Mouse (Mus musculus) lung, embryonic 14.5 days (tissue): ENCODE results near the gene Ppm1d. TPM values are rescaled to one million over a fixed set of nuclear protein-coding genes. Genes with fewer than 3 reads are reported as not detected.
A peak's percentile ranks its signal among the peaks of the same experiment; 100 is the strongest.

Experiments used
- ATAC-seq: fragments of 200-750 bp; cut with Nextera tagmentation; 2 replicates; pipeline ENCODE4 v1.8.0; 2017; ENCODE audit warnings: mild to moderate bottlenecking, moderate TSS enrichment, moderate library complexity; ENCODE audit not compliant: insufficient read depth
- DNase-seq: peaks from one replicate; pipeline ENCODE4 v3.0.0-alpha.2; 2015
- H3K27ac ChIP-seq: fragments of 300-500 bp; sonication (generic); 2 replicates; pipeline ENCODE4 v1.5.1; 2014; ENCODE audit warnings: low read depth, mild to moderate bottlenecking, moderate library complexity
- H3K27me3 ChIP-seq: fragments of 300-500 bp; sonication (generic); 2 replicates; pipeline ENCODE4 v1.6.1; 2014; ENCODE audit warnings: low read length, control low read depth; ENCODE audit not compliant: insufficient read depth
- H3K36me3 ChIP-seq: fragments of 300-500 bp; sonication (generic); 2 replicates; pipeline ENCODE4 v1.6.1; 2014; ENCODE audit warnings: control low read depth; ENCODE audit not compliant: insufficient read depth
- H3K4me1 ChIP-seq: fragments of 300-500 bp; sonication (generic); 2 replicates; pipeline ENCODE4 v1.6.1; 2014; ENCODE audit warnings: antibody characterized with exemption, control low read depth; ENCODE audit not compliant: insufficient read depth
- H3K4me2 ChIP-seq: fragments of 300-500 bp; sonication (generic); 2 replicates; pipeline ENCODE4 v1.6.1; 2014; ENCODE audit warnings: mild to moderate bottlenecking
- H3K4me3 ChIP-seq: fragments of 300-500 bp; sonication (generic); 2 replicates; pipeline ENCODE4 v1.5.1; 2014; ENCODE audit warnings: low read depth, low read length
- H3K9ac ChIP-seq: fragments of 300-500 bp; sonication (generic); 2 replicates; pipeline ENCODE4 v1.6.1; 2014
- H3K9me3 ChIP-seq: fragments of 300-500 bp; sonication (generic); 2 replicates; pipeline ENCODE4 v1.6.1; 2016; ENCODE audit warnings: low read depth, low read length, control low read depth
- CTCF ChIP-seq: IDR thresholded peaks from 2 replicates; pipeline ENCODE4 v1.5.1; 2016; ENCODE audit warnings: antibody characterized with exemption, low read depth
- WGBS: fragments of 180-500 bp; shearing (Covaris S2); extraction: QIAGEN DNeasy Blood & Tissue Kit; methylation state at CpG from one replicate; pipeline ENCODE4 v1.1.7; 2014; 5-methylcytosine and 5-hydroxymethylcytosine counted together
- polyA plus RNA-seq: library from polyadenylated mRNA; unstranded; fragments of >200 nt; fragmentation: Nextera tagmentation; extraction: Ambion mirVana; gene quantifications from 2 replicates; pipeline ENCODE4 v1.2.1, GENCODE M21; 2014

The Ppm1d gene
- polyA plus RNA-seq, 1 experiment from 2014 or later = 23.1 TPM

DNA sequence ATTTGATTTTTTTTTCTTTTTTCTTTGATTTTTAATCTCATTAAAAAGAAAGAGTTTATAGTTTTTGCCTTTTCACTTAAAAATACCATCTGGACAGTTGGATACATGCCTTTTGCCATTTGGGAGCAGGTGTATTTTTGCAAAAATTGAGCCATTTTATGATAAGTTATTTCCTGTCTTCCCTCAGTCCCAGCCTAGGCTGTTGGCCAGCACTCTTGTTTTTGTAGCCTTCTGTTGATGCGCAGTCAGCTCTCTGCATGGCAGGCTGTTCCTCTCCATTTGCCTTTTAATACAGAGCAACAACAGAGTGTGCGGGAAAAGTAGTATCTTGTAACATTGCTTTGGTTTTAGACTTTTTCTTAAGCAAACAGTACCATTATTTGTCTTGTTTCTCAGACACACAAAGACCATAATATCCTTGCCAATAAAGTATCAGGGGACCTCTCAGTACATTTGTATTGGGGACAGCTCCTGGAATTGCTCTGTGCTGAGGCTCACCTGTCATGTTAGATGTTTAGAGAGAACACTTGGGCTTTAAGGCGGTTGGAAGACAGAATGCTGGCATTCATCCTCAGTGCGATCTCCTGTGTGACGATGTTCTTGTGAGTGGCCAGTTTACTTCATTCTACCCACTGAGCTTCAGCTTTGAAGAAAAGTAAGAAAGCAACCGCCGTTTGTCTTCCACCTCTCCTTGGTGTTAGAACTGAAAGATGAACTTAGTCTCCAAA, 18.3 kb downstream of the Ppm1d start:
- WGBS = 81% methylated on average over 7 of the region's 7 CpGs
- no peak overlapping the region for H3K27ac ChIP-seq
- no peaks in the 10 kb centered on the region for H3K27me3 ChIP-seq
- no peak for ATAC-seq
- no peak for DNase-seq
- no peaks in the 10 kb centered on the region for H3K4me1 ChIP-seq
- H3K4me2 ChIP-seq = no peak overlapping the region
- TF ChIP-seq CTCF = no peak
- peaks cover 39% of the 10 kb centered on the region for H3K36me3 ChIP-seq
- no peak overlapping the region for H3K9ac ChIP-seq
- no peak overlapping the region for H3K4me3 ChIP-seq
- no peaks in the 10 kb centered on the region for H3K9me3 ChIP-seq

DNA sequence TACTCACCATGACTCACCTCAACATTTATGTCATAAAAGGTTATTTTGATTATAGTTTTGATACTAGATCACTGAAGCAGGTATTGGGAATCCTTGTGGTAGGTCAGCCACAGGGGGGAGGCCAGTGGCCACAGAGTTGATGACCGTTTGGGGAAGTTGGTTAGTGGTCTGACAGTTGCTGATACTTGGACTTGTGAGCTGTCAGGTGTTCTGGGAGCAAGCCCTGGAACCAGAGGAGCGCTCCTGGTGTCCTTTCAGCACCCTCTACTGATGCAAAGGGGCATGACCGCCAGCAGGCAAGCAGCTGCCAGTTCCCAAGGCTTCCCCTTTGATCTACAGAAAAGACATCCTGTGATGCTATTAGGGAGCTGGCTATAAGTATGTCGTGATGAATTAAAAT, 23.7 kb downstream of the Ppm1d start:
- Histone ChIP-seq H3K4me1 (no peaks in the 10 kb centered on the region), H3K9ac (no peak overlapping the region), H3K4me2 (no peak overlapping the region), H3K27me3 (no peaks in the 10 kb centered on the region), H3K9me3 (no peaks in the 10 kb centered on the region), H3K4me3 (no peak overlapping the region), H3K27ac (no peak overlapping the region), H3K36me3 (peaks cover 60% of the 10 kb centered on the region)
- peak; percentile 63 for TF ChIP-seq CTCF
- peak; percentile 47 for DNase-seq
- ATAC-seq = no peak
- WGBS = 49% methylated on average over 4 of the region's 4 CpGs

DNA sequence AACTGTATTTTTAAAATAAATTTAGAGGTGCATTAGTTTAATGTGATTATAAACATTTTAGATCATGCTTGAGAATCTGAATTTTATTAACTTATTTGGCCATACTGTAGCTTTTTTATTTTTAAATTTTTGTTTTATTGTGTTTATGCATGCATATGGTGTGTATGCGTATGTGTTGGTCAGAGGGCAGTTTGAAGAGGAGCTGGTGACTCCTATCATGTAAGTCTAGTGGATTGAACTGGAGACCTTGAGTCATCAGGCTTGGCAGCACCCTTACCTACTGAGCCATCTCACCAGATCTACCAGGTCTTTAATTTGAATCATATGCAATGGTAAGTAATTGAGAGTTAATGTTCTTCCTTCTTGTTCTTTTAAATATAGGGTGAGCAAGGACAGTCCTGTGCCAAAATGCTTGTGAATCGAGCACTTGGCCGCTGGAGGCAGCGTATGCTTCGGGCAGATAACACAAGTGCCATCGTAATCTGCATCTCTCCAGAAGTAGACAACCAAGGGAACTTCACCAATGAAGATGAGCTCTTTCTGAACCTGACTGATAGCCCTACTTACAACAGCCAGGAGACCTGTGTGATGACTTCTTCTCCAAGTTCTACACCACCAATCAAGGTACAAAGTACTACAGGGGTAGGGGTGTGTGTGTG, 28.3 kb downstream of the Ppm1d start:
- H3K27ac ChIP-seq = no peak overlapping the region
- TF ChIP-seq CTCF = no peak
- DNase-seq (no peak), ATAC-seq (no peak)
- no peak overlapping the region for H3K9ac ChIP-seq
- H3K36me3 ChIP-seq = peaks cover 70% of the 10 kb centered on the region
- no peak overlapping the region for H3K4me2 ChIP-seq
- no peaks in the 10 kb centered on the region for H3K4me1 ChIP-seq
- no peaks in the 10 kb centered on the region for H3K27me3 ChIP-seq
- H3K9me3 ChIP-seq = no peaks in the 10 kb centered on the region
- WGBS = 93% methylated on average over 6 of the region's 6 CpGs
- no peak overlapping the region for H3K4me3 ChIP-seq

DNA sequence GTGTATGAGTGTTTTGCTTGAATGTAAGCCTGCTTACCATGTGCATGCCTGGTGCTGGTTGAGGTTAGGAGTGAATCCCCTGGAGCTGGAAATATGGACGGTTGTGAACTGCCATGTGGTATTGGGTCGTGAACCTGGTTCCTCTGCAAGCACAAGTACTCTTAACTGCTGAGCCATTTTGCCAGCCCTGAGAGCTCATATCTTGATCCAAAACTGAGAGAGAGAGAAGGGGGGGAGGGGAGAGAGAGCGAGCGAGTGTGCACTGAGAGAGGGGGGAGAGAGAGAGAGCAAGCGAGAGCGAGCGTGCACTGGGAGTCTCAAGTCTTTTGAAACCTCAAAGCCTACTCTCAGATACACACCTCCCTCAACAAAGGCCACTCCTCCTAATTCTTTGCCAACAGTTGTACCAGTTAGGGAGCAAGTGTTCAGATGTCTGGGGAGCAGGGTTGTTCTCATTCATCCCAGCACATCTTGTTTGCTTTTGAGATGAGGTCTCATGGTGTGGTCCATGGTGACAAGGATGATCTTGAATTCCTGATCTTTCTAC, 29.1 kb downstream of the Ppm1d start:
- H3K9ac ChIP-seq = no peak overlapping the region
- H3K4me1 ChIP-seq = no peaks in the 10 kb centered on the region
- no peak overlapping the region; the same call in 1 of the 2 replicates for H3K4me3 ChIP-seq
- 91% methylated on average over 7 of the region's 7 CpGs for WGBS
- H3K27ac ChIP-seq = no peak overlapping the region
- peaks cover 69% of the 10 kb centered on the region for H3K36me3 ChIP-seq
- no peak for DNase-seq
- ATAC-seq = no peak
- H3K4me2 ChIP-seq = no peak overlapping the region
- H3K27me3 ChIP-seq = no peaks in the 10 kb centered on the region
- H3K9me3 ChIP-seq = no peaks in the 10 kb centered on the region
- TF ChIP-seq CTCF = no peak

DNA sequence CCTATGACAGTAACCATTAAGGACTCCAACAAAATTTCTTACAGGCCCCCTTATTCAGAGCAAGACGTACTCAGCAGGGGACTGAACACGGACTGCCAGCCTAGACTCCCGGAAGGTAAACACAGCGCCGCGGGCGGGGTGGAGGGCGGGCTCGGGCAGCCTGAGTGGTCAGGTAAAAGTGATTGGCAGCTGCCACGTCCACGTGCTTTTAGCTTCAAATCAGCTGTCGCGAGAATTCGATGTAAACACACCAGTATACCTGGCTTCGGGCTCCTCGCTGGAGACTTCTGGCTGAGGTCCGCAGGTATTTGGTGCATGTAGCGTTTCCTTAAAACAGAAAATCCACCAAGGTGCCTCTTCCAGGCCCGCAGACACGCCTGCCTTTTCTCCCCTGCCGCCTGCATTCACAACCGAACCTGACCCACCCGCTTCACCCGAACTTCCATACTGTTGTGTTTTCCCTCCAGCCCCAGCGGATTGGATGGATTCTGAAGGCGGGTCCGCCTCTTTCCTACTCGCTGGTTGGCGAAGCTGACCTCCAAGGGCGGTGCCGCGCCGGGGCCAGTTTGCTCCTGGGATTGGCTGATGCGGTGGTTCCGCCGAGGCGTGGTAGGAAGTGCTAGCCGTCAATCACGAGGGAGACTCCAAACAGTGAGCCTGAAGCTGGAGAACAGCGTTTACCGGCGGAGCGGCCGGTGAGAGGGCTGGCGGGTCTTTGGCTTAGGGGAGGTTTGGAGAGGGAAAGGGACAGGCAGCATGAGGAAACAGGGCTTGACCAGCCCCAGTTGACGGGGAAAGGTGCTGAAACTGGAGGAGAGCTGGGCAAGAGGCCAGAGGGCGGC, 41.7 kb downstream of the Ppm1d start, which contains the start of gene Bcas3:
Gene Bcas3 (plus strand): TSS at position 629 of the 842 bp plus-strand sequence.
- H3K4me1 ChIP-seq = no peaks in the 10 kb centered on the region
- H3K36me3 ChIP-seq = no peaks in the 10 kb centered on the region
- no peak for TF ChIP-seq CTCF
- H3K9ac ChIP-seq = peak within 1 kb of the TSS; percentile 83
- peak within 1 kb of the TSS; percentile 90 for H3K4me2 ChIP-seq
- 0 out of 2 replicates have a peak within 1 kb of the TSS, but pooled peaks have one; percentile 40 for H3K27ac ChIP-seq
- under 1% methylated on average over 47 of the region's 47 CpGs for WGBS
- H3K4me3 ChIP-seq = peak within 1 kb of the TSS; percentile 74
- peak; percentile 99 for ATAC-seq
- peak; percentile 99 for DNase-seq
- H3K27me3 ChIP-seq = no peaks in the 10 kb centered on the region
- H3K9me3 ChIP-seq = no peaks in the 10 kb centered on the region

DNA sequence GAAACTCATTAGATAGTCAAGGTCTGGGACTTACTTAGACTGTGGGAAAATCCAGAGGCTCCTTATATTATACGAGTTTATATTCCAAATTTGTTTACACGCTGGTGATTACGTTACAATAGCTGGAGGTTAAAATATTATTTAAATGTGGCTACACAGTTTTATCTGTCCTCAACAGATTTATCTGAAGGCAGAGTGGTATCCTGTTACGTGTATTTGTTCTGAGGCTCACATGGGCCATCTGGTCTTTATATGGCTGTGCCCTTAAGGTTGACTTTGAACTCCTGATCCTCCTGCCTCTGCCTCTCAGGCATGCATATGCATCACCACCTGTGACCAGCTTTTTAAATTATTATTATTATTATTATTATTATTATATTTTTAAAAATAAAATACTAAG, 42.8 kb downstream of the Ppm1d start:
- Histone ChIP-seq H3K9ac (peak overlapping the region; percentile 83), H3K4me3 (peak overlapping the region; percentile 74), H3K9me3 (no peaks in the 10 kb centered on the region), H3K36me3 (no peaks in the 10 kb centered on the region), H3K4me1 (no peaks in the 10 kb centered on the region), H3K27me3 (no peaks in the 10 kb centered on the region), H3K4me2 (peak overlapping the region; percentile 90), H3K27ac (no peak overlapping the region)
- TF ChIP-seq CTCF = no peak
- no peak for DNase-seq
- no peak for ATAC-seq
- WGBS = 57% methylated on average over 4 of the region's 4 CpGs
